Mouse (Mus musculus) midbrain, embryonic 15.5 days (tissue): ENCODE results near the gene Lpin3. TPM values are rescaled to one million over a fixed set of nuclear protein-coding genes. Genes with fewer than 3 reads are reported as not detected.

Experiments
- ATAC-seq: fragments of 200-750 bp; cut with Nextera tagmentation; replicated peaks from 2 replicates; pipeline ENCODE4 v1.8.0; 2017; ENCODE audit warnings: moderate TSS enrichment
- H3K27ac ChIP-seq: fragments of 300-500 bp; sonication (generic); 2 replicates; pipeline ENCODE4 v1.5.1; 2015; ENCODE audit warnings: mild to moderate bottlenecking, inconsistent platforms
- H3K27me3 ChIP-seq: fragments of 300-500 bp; sonication (generic); replicated peaks from 2 replicates; pipeline ENCODE4 v1.6.1; 2015; ENCODE audit warnings: inconsistent platforms
- H3K36me3 ChIP-seq: fragments of 300-500 bp; sonication (generic); replicated peaks from 2 replicates; pipeline ENCODE4 v1.6.1; 2015; ENCODE audit warnings: inconsistent platforms
- H3K4me1 ChIP-seq: fragments of 300-500 bp; sonication (generic); 2 replicates; pipeline ENCODE4 v1.6.1; 2015; ENCODE audit warnings: inconsistent platforms
- H3K4me2 ChIP-seq: fragments of 300-500 bp; sonication (generic); 2 replicates; pipeline ENCODE4 v1.6.1; 2015; ENCODE audit warnings: inconsistent platforms, mild to moderate bottlenecking, moderate library complexity
- H3K4me3 ChIP-seq: fragments of 300-500 bp; sonication (generic); 2 replicates; pipeline ENCODE4 v1.5.1; 2015; ENCODE audit warnings: mild to moderate bottlenecking, inconsistent platforms
- H3K9ac ChIP-seq: fragments of 300-500 bp; sonication (generic); 2 replicates; pipeline ENCODE4 v1.6.1; 2015; ENCODE audit warnings: mild to moderate bottlenecking, inconsistent platforms
- H3K9me3 ChIP-seq: fragments of 300-500 bp; sonication (generic); 2 replicates; pipeline ENCODE4 v1.6.1; 2016; ENCODE audit warnings: inconsistent platforms
- WGBS: fragments of 180-500 bp; shearing (Covaris S2); methylation state at CpG from one replicate; pipeline ENCODE4 v1.1.7; 2015; ENCODE audit warnings: mixed read lengths; 5-methylcytosine and 5-hydroxymethylcytosine counted together
- polyA plus RNA-seq: library from polyadenylated mRNA; unstranded; fragments of >200 nt; fragmentation: Nextera tagmentation; extraction: Ambion mirVana; gene quantifications from 2 replicates; pipeline ENCODE4 v1.2.1, GENCODE M21; 2015

Lpin3 gene
- polyA plus RNA-seq: 0.36 and 0.59 TPM in 2 replicates

DNA sequence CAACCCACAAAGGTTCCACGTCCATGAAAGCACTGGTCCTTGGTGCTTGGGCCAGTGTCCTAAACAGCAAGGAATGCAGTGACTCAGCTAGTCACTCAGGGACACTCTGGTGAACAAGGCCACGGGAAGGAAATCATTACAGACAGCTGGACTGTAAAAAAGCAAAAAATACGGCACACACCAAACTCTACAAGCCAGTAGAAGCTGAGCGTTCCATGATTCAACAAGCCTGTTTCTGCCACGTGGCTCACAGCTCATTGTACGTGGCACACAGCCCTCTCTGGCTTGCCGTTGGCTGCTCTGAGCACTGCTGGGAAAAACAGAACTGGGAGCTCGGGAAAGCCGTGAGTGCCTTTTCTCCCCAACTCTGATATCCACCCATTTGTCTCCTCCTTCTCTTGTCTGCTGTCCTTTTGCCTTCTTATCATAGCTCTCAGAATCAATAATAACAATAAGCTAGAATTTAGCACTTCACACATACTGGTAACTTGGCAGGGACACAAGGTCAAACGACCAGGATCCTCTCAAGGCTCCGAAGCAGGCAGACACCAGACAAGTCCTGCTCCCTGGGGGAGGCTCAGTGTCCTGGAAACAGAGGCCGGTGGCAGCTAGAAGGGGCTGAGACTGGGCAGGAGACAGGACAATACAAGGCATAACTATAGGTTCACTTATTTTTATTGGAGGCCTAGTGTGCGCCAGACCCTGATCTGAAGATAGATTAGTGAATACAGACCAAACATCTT, at the start of gene Lpin3:
TSS of gene Lpin3 (plus strand) at position 218 of the 743 bp plus-strand sequence.
- Histone ChIP-seq H3K4me2 (no peak within 1 kb of the TSS), H3K36me3 (no peaks in the 10 kb centered on the region), H3K4me3 (no peak within 1 kb of the TSS), H3K27ac (no peak within 1 kb of the TSS), H3K9me3 (no peaks in the 10 kb centered on the region), H3K9ac (no peak within 1 kb of the TSS), H3K27me3 (0 out of 2 replicates have a peak, but pooled peaks cover 2% of the 10 kb centered on the region), H3K4me1 (no peaks in the 10 kb centered on the region)
- ATAC-seq: no peak
- 73% methylated on average over 13 of the region's 13 CpGs for WGBS

DNA sequence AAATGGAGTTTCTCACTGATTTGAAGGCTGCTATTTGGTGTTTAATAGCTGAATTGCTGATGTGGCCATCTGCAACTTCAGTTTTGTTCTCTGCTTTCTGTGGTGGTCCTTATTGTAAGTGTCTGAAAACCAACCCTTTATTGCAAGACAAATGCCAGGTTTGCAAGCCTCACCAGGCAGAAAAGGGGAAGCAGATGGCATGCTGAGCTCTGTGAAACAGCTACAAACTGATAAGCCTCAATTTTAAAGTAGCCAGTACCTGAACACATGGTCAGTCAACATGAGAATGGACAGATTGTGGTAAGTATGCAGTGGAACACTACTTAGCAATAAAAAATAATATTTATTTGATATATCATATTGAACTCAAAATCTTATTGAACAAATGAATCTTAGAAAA, 39.6 kb upstream of the Lpin3 start:
- Histone ChIP-seq H3K4me1 (no peaks in the 10 kb centered on the region), H3K4me2 (no peak overlapping the region), H3K4me3 (no peak overlapping the region)

DNA sequence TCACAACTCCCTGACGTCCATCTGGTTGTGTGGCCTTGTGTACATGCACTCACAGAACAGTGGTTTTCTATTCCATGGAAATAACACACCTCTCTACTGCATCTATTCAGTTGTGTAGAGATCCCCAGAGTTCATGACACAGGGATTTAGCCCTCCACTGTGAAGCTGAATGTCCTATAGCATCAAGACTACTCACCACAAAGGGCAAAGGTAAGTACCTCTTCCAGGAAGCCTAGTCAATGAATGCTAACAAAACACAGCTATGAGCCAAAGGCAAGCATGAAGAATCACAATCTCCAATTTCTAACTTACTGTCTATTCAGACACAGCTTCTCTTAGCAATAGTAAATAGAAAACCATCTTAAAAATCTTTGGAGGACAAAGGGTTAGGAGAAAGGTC, 32.8 kb upstream of the Lpin3 start:
- no peak for ATAC-seq

More for the DNA sequence above, 39.6 kb upstream of the Lpin3 start:
- Histone ChIP-seq H3K9ac (no peak overlapping the region), H3K27ac (no peak overlapping the region), H3K27me3 (no peaks in the 10 kb centered on the region), H3K36me3 (no peaks in the 10 kb centered on the region), H3K9me3 (no peaks in the 10 kb centered on the region)
- no peak for ATAC-seq

DNA sequence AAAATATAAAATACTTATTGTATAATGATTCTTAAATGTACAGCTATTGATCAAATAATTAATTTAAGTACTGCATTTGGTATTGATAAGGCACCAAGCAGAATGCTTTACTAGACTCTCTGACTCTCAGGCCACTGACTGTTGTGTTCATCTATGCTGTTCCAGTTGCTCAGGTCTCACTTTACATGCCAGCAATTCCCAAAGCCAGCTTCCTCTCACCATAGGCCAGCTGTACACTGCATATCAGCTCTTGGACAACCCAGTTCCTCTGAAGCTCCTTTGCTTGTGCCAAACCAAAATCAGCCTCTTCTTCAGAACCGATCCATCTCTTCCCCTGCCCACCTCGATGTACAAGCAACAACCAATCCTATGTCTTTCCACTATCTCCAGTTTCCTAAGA, 32.3 kb upstream of the Lpin3 start:
- H3K4me1 ChIP-seq: no peaks in the 10 kb centered on the region
- 93% methylated on average over 2 of the region's 2 CpGs for WGBS
- no peak overlapping the region for H3K4me2 ChIP-seq
- H3K4me3 ChIP-seq: no peak overlapping the region
- ATAC-seq: no peak
- no peaks in the 10 kb centered on the region for H3K36me3 ChIP-seq
- no peaks in the 10 kb centered on the region for H3K27me3 ChIP-seq
- H3K27ac ChIP-seq: no peak overlapping the region
- H3K9ac ChIP-seq: no peak overlapping the region
- no peaks in the 10 kb centered on the region for H3K9me3 ChIP-seq

More for the DNA sequence above, 32.8 kb upstream of the Lpin3 start:
- Histone ChIP-seq H3K9me3 (no peaks in the 10 kb centered on the region), H3K27me3 (no peaks in the 10 kb centered on the region), H3K4me1 (no peaks in the 10 kb centered on the region), H3K4me2 (no peak overlapping the region), H3K27ac (no peak overlapping the region), H3K4me3 (no peak overlapping the region), H3K9ac (no peak overlapping the region), H3K36me3 (no peaks in the 10 kb centered on the region)
- 83% methylated on average over 1 of the region's 1 CpGs for WGBS

DNA sequence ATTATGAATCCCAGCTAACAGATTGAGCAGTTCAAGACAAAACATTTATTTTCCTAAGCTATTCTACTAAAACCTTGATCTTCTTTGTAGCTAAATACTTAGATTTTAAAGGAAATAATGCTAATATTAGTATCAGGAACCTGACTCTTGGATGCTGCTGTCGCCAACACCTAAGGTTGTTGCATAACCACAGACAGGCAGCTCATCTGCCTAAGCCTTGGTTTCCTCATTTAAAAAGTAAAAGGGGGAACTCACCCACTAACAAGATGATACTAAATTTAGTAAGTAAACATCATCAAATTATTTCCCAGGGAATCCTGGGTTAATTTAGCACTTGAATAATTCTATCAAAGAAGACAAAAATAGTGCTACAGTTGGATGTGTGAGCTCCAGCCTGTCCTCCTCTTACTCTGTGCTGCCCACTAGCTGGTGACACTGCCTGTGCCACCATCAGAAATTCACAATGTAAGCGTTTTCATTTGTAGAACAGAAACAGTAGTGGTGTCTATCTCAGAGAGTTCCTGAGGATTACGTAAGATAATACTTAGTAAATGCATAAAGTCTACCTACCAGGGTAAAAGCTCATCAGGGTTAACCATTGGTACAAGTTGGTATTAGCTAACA, 30.7 kb upstream of the Lpin3 start:
- ATAC-seq: no peak
- H3K4me2 ChIP-seq: no peak overlapping the region
- no peaks in the 10 kb centered on the region for H3K4me1 ChIP-seq
- no peak overlapping the region for H3K27ac ChIP-seq
- H3K9me3 ChIP-seq: no peaks in the 10 kb centered on the region
- no peak overlapping the region for H3K9ac ChIP-seq
- no peaks in the 10 kb centered on the region for H3K27me3 ChIP-seq
- no peaks in the 10 kb centered on the region for H3K36me3 ChIP-seq
- no peak overlapping the region for H3K4me3 ChIP-seq
- WGBS: 85% methylated on average over 3 of the region's 3 CpGs

DNA sequence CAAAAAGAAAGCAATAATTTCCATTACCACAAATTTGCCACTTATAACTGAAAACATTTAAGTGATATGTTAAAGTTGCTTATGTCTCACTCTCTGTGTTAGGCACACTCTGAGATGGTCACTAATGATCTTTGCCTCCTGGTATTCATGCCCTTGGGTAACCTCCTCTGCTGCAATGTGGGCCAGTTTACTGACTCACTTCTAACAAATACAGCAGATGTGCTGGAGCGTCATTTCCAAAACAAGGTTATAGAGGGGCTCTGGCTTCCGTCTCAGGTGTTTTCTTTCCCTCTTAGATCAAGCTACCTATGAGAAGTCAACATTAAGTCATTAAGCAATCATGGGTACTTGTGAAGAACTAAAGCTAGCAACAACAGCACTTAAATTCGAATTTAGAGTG, 30.1 kb upstream of the Lpin3 start:
- no peak for ATAC-seq
- Histone ChIP-seq H3K9ac (no peak overlapping the region), H3K4me1 (no peaks in the 10 kb centered on the region), H3K36me3 (no peaks in the 10 kb centered on the region), H3K4me3 (no peak overlapping the region), H3K27ac (no peak overlapping the region), H3K9me3 (no peaks in the 10 kb centered on the region), H3K4me2 (no peak overlapping the region), H3K27me3 (no peaks in the 10 kb centered on the region)
- 86% methylated on average over 3 of the region's 3 CpGs for WGBS

DNA sequence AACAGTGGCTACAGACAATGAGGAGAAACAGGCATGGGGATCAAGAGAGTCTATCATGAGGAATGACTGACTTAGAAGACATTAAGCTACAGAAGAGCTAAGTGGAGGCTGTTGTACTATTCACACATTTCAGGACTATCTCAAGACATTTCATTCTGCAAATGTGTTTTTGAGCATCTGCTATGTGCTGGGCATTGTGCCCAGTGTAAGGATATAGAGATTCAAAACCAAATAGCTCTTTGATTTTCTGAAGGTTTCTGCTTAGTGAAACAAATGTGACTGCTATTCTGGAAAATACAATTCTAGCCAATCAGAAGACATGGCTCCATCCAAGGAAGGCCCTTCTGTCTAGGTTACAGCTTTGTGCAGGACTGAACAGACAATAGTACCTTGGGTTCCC, 25.8 kb upstream of the Lpin3 start:
- H3K27ac ChIP-seq: no peak overlapping the region
- ATAC-seq: no peak
- no peak overlapping the region for H3K4me3 ChIP-seq
- H3K4me1 ChIP-seq: no peaks in the 10 kb centered on the region
- no peaks in the 10 kb centered on the region for H3K9me3 ChIP-seq
- H3K9ac ChIP-seq: no peak overlapping the region
- H3K4me2 ChIP-seq: no peak overlapping the region
- H3K27me3 ChIP-seq: no peaks in the 10 kb centered on the region
- H3K36me3 ChIP-seq: no peaks in the 10 kb centered on the region

DNA sequence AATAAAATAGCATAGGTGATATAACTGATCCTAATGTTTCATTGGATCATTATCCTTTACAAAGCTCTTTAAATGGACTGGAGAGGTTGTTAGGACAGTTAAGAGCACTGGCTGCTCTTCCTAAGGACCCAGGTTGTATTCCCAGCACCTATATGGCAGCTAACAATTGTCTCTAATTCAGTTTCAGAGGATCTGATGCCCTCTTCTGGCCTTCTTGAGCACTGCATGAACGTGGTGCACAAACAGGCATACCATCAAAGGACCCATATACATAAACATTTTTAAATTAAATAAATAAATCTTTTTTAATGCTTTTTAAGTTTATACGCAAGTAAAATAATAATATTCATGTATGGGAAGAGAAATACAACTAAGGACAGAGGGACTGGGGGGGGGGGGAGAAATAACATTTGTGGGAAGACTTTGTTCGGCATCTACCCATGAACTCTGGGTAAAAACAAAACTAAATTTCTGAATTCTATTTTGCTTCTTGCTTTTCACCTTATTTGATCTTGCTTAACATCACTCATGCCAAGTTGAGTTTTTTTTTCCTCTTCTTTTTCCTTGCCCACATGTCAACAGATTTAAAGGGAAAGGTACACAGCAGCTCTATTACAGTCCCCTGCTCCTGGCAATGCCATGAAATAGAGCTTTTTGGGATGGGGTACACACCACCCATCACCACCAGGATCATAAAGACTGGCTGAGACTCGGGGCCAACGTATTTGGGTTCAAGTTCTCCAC, 23.9 kb upstream of the Lpin3 start:
- no peaks in the 10 kb centered on the region for H3K27me3 ChIP-seq
- no peaks in the 10 kb centered on the region for H3K4me1 ChIP-seq
- H3K27ac ChIP-seq: no peak overlapping the region
- no peak overlapping the region for H3K9ac ChIP-seq
- H3K36me3 ChIP-seq: no peaks in the 10 kb centered on the region
- no peak overlapping the region for H3K4me2 ChIP-seq
- no peak for ATAC-seq
- H3K9me3 ChIP-seq: no peaks in the 10 kb centered on the region
- no peak overlapping the region for H3K4me3 ChIP-seq
- WGBS: 84% methylated on average over 5 of the region's 5 CpGs

DNA sequence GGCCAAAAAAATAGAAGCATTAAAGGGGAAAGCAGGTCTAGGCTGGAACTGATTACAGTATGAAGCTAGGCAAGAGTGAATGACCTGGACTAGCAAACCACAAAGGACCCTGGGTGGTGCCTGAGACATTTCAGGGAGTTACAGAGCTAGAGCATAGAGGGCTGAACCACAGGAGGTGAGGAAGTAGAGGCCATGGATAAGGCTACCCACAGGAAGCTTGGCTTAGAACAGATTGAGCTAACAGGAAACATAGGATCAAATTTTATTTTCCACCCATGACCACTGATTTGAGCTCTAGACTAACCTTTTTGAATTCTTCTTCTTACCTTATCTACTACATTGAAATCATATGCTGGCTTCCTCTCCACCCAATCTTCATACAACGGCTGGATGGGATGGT, 20.1 kb upstream of the Lpin3 start:
- H3K36me3 ChIP-seq: no peaks in the 10 kb centered on the region
- H3K9ac ChIP-seq: no peak overlapping the region
- no peak overlapping the region for H3K4me3 ChIP-seq
- WGBS: 93% methylated on average over 1 of the region's 1 CpGs
- H3K27me3 ChIP-seq: no peaks in the 10 kb centered on the region
- no peak overlapping the region for H3K4me2 ChIP-seq
- no peaks in the 10 kb centered on the region for H3K9me3 ChIP-seq
- H3K4me1 ChIP-seq: no peaks in the 10 kb centered on the region
- H3K27ac ChIP-seq: no peak overlapping the region
- no peak for ATAC-seq

DNA sequence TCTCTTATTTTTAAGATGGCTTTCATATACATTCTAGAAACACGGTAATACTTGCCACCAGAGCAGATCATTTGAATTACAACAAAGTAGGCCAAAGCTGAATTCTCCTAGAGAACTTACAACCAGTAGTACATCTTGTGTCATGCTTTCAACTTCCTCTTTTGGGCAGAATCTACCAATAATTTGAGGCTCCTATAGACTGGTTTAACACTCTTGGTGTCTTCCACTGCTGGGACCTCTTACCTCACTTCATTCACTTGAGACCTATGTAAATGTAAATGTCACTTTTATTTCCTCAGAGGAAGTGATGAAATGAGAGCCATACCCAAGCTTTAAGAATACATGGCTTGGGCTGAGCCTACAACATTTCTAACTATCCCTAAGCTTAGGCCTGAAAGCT, 16.4 kb upstream of the Lpin3 start:
- 95% methylated on average over 1 of the region's 1 CpGs for WGBS
- no peak for ATAC-seq
- 0 out of 2 replicates have a peak, but pooled peaks cover 2% of the 10 kb centered on the region for H3K4me1 ChIP-seq
- H3K4me2 ChIP-seq: no peak overlapping the region
- no peaks in the 10 kb centered on the region for H3K36me3 ChIP-seq
- no peaks in the 10 kb centered on the region for H3K27me3 ChIP-seq
- H3K9ac ChIP-seq: no peak overlapping the region
- H3K4me3 ChIP-seq: no peak overlapping the region
- H3K9me3 ChIP-seq: no peaks in the 10 kb centered on the region
- no peak overlapping the region for H3K27ac ChIP-seq

DNA sequence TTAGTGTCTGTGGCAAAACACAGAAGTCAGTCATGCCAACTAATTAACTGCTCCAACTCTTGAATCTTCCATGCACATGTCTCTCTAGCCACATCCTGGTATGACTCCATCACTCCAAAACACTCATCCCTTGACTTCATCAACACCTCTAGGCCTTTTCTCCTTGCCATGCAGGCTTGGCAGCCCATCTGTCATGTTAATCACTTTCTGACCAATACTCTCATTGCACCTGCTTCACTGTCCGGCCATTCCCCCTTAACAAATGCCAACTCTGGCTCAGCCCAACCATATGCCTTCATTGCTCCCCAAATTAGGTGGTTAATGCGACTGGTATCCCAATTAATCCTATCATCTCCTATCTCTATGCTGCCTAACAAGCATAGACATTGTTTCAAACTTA, 15.2 kb upstream of the Lpin3 start:
- Histone ChIP-seq H3K9me3 (no peaks in the 10 kb centered on the region), H3K4me2 (no peak overlapping the region), H3K27ac (no peak overlapping the region), H3K4me3 (no peak overlapping the region), H3K27me3 (no peaks in the 10 kb centered on the region), H3K9ac (no peak overlapping the region), H3K36me3 (no peaks in the 10 kb centered on the region), H3K4me1 (0 out of 2 replicates have a peak, but pooled peaks cover 4% of the 10 kb centered on the region)
- no peak for ATAC-seq
- 75% methylated on average over 2 of the region's 2 CpGs for WGBS

DNA sequence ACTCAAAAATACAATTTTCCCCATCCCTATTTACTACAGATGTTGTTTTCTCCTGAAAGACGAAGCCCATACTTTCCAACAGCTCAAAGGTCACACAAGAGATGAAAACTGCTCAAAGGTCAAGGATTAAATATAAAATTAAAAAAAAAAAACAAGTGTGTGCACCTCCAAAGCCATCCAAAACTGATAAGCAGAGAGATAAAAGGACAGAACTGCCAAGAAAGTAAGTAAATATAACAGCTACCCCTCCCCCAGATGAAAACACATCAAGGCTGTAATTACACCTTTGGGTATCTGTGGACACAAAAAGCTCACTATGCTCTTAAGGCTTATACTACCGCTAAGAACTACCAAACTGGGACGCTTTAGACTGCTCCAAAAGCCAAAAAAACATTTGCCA, 11.0 kb upstream of the Lpin3 start:
- no peak for ATAC-seq
- Histone ChIP-seq H3K36me3 (no peaks in the 10 kb centered on the region), H3K9ac (no peak overlapping the region), H3K9me3 (no peaks in the 10 kb centered on the region), H3K27me3 (no peaks in the 10 kb centered on the region), H3K4me2 (no peak overlapping the region), H3K4me3 (no peak overlapping the region), H3K27ac (no peak overlapping the region), H3K4me1 (peaks cover 27% of the 10 kb centered on the region)
- WGBS: 82% methylated on average over 3 of the region's 3 CpGs
